Mouse (Mus musculus) lung, embryonic 15.5 days (tissue): ENCODE measurements around the gene Mfn2. TPM values are rescaled to one million over a fixed set of nuclear protein-coding genes. Genes with fewer than 3 reads are reported as not detected.
"Not testable (repeated sequence)": the region's sequence is repeated elsewhere in the genome, so short reads cannot be mapped to it uniquely, and the experiment has no call there.

Experiments used
- ATAC-seq: fragments of 200-750 bp; cut with Nextera tagmentation; 2 replicates; pipeline ENCODE4 v1.8.0; 2017; ENCODE audit warnings: moderate number of reproducible peaks, borderline replicate concordance; ENCODE audit not compliant: low FRiP score, low TSS enrichment; ENCODE audit errors: extremely low read depth
- H3K27ac ChIP-seq: fragments of 300-500 bp; sonication (generic); 2 replicates; pipeline ENCODE4 v1.5.1; 2015; ENCODE audit warnings: moderate library complexity, mild to moderate bottlenecking, inconsistent platforms
- H3K27me3 ChIP-seq: fragments of 300-500 bp; sonication (generic); 2 replicates; pipeline ENCODE4 v1.6.1; 2015; ENCODE audit warnings: inconsistent platforms
- H3K36me3 ChIP-seq: fragments of 300-500 bp; sonication (generic); 2 replicates; pipeline ENCODE4 v1.6.1; 2015; ENCODE audit warnings: inconsistent platforms
- H3K4me1 ChIP-seq: fragments of 300-500 bp; sonication (generic); 2 replicates; pipeline ENCODE4 v1.6.1; 2015; ENCODE audit warnings: inconsistent platforms
- H3K4me2 ChIP-seq: fragments of 300-500 bp; sonication (generic); 2 replicates; pipeline ENCODE4 v1.6.1; 2015; ENCODE audit warnings: inconsistent platforms, mild to moderate bottlenecking, moderate library complexity
- H3K4me3 ChIP-seq: fragments of 300-500 bp; sonication (generic); 2 replicates; pipeline ENCODE4 v1.5.1; 2015; ENCODE audit warnings: mild to moderate bottlenecking, inconsistent platforms
- H3K9ac ChIP-seq: fragments of 300-500 bp; sonication (generic); 2 replicates; pipeline ENCODE4 v1.6.1; 2015; ENCODE audit warnings: inconsistent platforms
- H3K9me3 ChIP-seq: fragments of 300-500 bp; sonication (generic); 2 replicates; pipeline ENCODE4 v1.6.1; 2016; ENCODE audit warnings: inconsistent platforms
- WGBS: fragments of 180-500 bp; shearing (Covaris S2); methylation state at CpG from one replicate; pipeline ENCODE4 v1.1.7; 2015; 5-methylcytosine and 5-hydroxymethylcytosine counted together
- polyA plus RNA-seq: library from polyadenylated mRNA; unstranded; fragments of >200 nt; fragmentation: Nextera tagmentation; extraction: Ambion mirVana; gene quantifications from 2 replicates; pipeline ENCODE4 v1.2.1, GENCODE M21; 2015

The Mfn2 gene
- polyA plus RNA-seq, 1 experiment from 2014 or later: 36.2 TPM

GRCm38 (mm10) chr4:147865651-147866050, 38.9 kb downstream of the Mfn2 start:
- H3K9me3 ChIP-seq: no peaks in the 10 kb centered on the region
- no peak overlapping the region for H3K4me2 ChIP-seq
- no peak overlapping the region for H3K4me3 ChIP-seq
- H3K36me3 ChIP-seq: peaks cover 34% of the 10 kb centered on the region
- peaks cover 20% of the 10 kb centered on the region for H3K4me1 ChIP-seq
- WGBS: 94% methylated on average over 6 of the region's 6 CpGs
- H3K27me3 ChIP-seq: no peaks in the 10 kb centered on the region
- no peak overlapping the region for H3K27ac ChIP-seq
- no peak overlapping the region for H3K9ac ChIP-seq
- ATAC-seq: no peak

- ATAC-seq: no peak
- H3K4me3 ChIP-seq: no peak overlapping the region
- H3K36me3 ChIP-seq: peaks cover 38% of the 10 kb centered on the region
- H3K4me2 ChIP-seq: no peak overlapping the region
- WGBS: 86% methylated on average over 3 of the region's 3 CpGs
- no peaks in the 10 kb centered on the region for H3K27me3 ChIP-seq
- no peak overlapping the region for H3K27ac ChIP-seq
- no peak overlapping the region for H3K9ac ChIP-seq
- H3K9me3 ChIP-seq: no peaks in the 10 kb centered on the region
- H3K4me1 ChIP-seq: peaks cover 1% of the 10 kb centered on the region; the same call in 1 of the 2 replicates
These were observed 42.5 kb downstream of the Mfn2 start for GRCm38 (mm10) chr4:147862051-147862450.

GRCm38 (mm10) chr4:147850776-147851175, 53.7 kb downstream of the Mfn2 start:
- no peak for ATAC-seq
- no peaks in the 10 kb centered on the region; the same call in 1 of the 2 replicates for H3K36me3 ChIP-seq
- no peak overlapping the region for H3K9ac ChIP-seq
- no peak overlapping the region for H3K4me2 ChIP-seq
- no peak overlapping the region for H3K27ac ChIP-seq
- H3K4me1 ChIP-seq: peaks cover 11% of the 10 kb centered on the region
- no peaks in the 10 kb centered on the region for H3K9me3 ChIP-seq
- H3K27me3 ChIP-seq: no peaks in the 10 kb centered on the region
- WGBS: 70% methylated on average over 2 of the region's 2 CpGs
- no peak overlapping the region for H3K4me3 ChIP-seq

GRCm38 (mm10) chr4:147848584-147848991, 55.9 kb downstream of the Mfn2 start:
- 4% methylated on average over 4 of the region's 4 CpGs for WGBS
- H3K27me3 ChIP-seq: no peaks in the 10 kb centered on the region
- peaks cover 11% of the 10 kb centered on the region for H3K4me1 ChIP-seq
- peak overlapping the region; percentile 64 for H3K4me2 ChIP-seq
- peak overlapping the region; percentile 75 for H3K4me3 ChIP-seq
- H3K9ac ChIP-seq: peak overlapping the region; percentile 63
- no peak overlapping the region for H3K27ac ChIP-seq
- peak; percentile 61; the same call in 1 of the 2 replicates for ATAC-seq
- H3K9me3 ChIP-seq: no peaks in the 10 kb centered on the region
- peaks cover 19% of the 10 kb centered on the region for H3K36me3 ChIP-seq

- no peaks in the 10 kb centered on the region for H3K27me3 ChIP-seq
- H3K9ac ChIP-seq: peak within 1 kb of the TSS; percentile 63
- WGBS: 3% methylated on average over 23 of the region's 23 CpGs
- H3K4me3 ChIP-seq: peak within 1 kb of the TSS; percentile 75
- H3K4me2 ChIP-seq: peak within 1 kb of the TSS; percentile 64
- peaks cover 25% of the 10 kb centered on the region for H3K36me3 ChIP-seq
- ATAC-seq: peak; percentile 91
- peaks cover 11% of the 10 kb centered on the region for H3K4me1 ChIP-seq
- no peaks in the 10 kb centered on the region for H3K9me3 ChIP-seq
- no peak within 1 kb of the TSS for H3K27ac ChIP-seq
These were observed 56.6 kb downstream of the Mfn2 start, which contains the start of gene Zfp933 for GRCm38 (mm10) chr4:147847614-147848583. Gene Zfp933 (minus strand): TSS chr4:147848366.

- Histone ChIP-seq H3K4me1 (peaks cover 5% of the 10 kb centered on the region), H3K4me2 (no peak overlapping the region), H3K36me3 (peaks cover 45% of the 10 kb centered on the region), H3K9me3 (no peaks in the 10 kb centered on the region), H3K27me3 (no peaks in the 10 kb centered on the region), H3K27ac (no peak overlapping the region), H3K9ac (no peak overlapping the region), H3K4me3 (no peak overlapping the region)
- 94% methylated on average over 3 of the region's 3 CpGs for WGBS
- no peak for ATAC-seq
These were observed 61.6 kb downstream of the Mfn2 start for GRCm38 (mm10) chr4:147842871-147843270.

GRCm38 (mm10) chr4:147839282-147839681, 65.2 kb downstream of the Mfn2 start:
- H3K27me3 ChIP-seq, ATAC-seq, H3K4me3 ChIP-seq, H3K4me1 ChIP-seq, H3K9me3 ChIP-seq, H3K4me2 ChIP-seq, H3K27ac ChIP-seq, H3K9ac ChIP-seq: not testable (repeated sequence)
- WGBS: 97% methylated on average over 21 of the region's 26 CpGs
- peaks cover 32% of the 10 kb centered on the region for H3K36me3 ChIP-seq

- no peaks in the 10 kb centered on the region for H3K4me1 ChIP-seq
- no peaks in the 10 kb centered on the region for H3K27me3 ChIP-seq
- H3K4me3 ChIP-seq: no peak overlapping the region
- no peak overlapping the region for H3K27ac ChIP-seq
- no peak overlapping the region for H3K9ac ChIP-seq
- H3K36me3 ChIP-seq: peaks cover 49% of the 10 kb centered on the region
- no peak overlapping the region for H3K4me2 ChIP-seq
- peaks cover 32% of the 10 kb centered on the region for H3K9me3 ChIP-seq
- WGBS: 92% methylated on average over 4 of the region's 4 CpGs
- ATAC-seq: no peak
These were observed 80.1 kb downstream of the Mfn2 start for GRCm38 (mm10) chr4:147824389-147824788.

Other genes with a start within 250 kb of the Mfn2 start
- not detected in 2 replicates for gene Zfp534, start 202.2 kb downstream of the Mfn2 start, polyA plus RNA-seq
- 5.9 and 6.3 TPM in 2 replicates for gene Zfp984, start 94.9 kb downstream of the Mfn2 start, polyA plus RNA-seq
- 4.6 and 5.0 TPM in 2 replicates for gene Zfp933, start 56.3 kb downstream of the Mfn2 start, polyA plus RNA-seq
- 44.2 and 44.9 TPM in 2 replicates for gene Miip, start 35.9 kb downstream of the Mfn2 start, polyA plus RNA-seq
- 8.4 and 10.7 TPM in 2 replicates for gene Fv1, start 35.7 kb downstream of the Mfn2 start, polyA plus RNA-seq
- gene Plod1, start 32.1 kb upstream of the Mfn2 start, polyA plus RNA-seq: 46.3 and 48.4 TPM in 2 replicates
- gene 2510039O18Rik, start 36.2 kb upstream of the Mfn2 start, polyA plus RNA-seq: 15.4 and 17.0 TPM in 2 replicates
- gene Nppb, start 81.1 kb upstream of the Mfn2 start, polyA plus RNA-seq: 1.6 and 3.8 TPM in 2 replicates
- 72.2 and 157 TPM in 2 replicates for gene Nppa, start 96.0 kb upstream of the Mfn2 start, polyA plus RNA-seq
- 4.5 and 5.0 TPM in 2 replicates for gene Clcn6, start 134.1 kb upstream of the Mfn2 start, polyA plus RNA-seq
- gene Mthfr, start 134.4 kb upstream of the Mfn2 start, polyA plus RNA-seq: 18.9 and 21.1 TPM in 2 replicates
- gene Agtrap, start 183.3 kb upstream of the Mfn2 start, polyA plus RNA-seq: 13.3 and 15.9 TPM in 2 replicates
- 50.2 and 51.9 TPM in 2 replicates for gene Mad2l2, start 225.7 kb upstream of the Mfn2 start, polyA plus RNA-seq
- 0.07 TPM in 1 of 2 replicates, not detected in the other for gene Draxin, start 226.0 kb upstream of the Mfn2 start, polyA plus RNA-seq
- gene Fbxo6, start 247.4 kb upstream of the Mfn2 start, polyA plus RNA-seq: 14.2 and 15.9 TPM in 2 replicates